Mouse (Mus musculus) frontal cortex, adult (tissue): ENCODE measurements at regions not wholly inside any gene's neighbourhood (a gene's known extent, or its start where the extent isn't known, plus 50 kb on each side); places are given as distances from the start of the nearest gene placed in this dataset.

ENCODE experiments used
- ATAC-seq: cut with Nextera tagmentation; 2 replicates; pipeline ENCODE4 v1.9.2; 2017; ENCODE audit warnings: mild to moderate bottlenecking, moderate library complexity, mixed read lengths; ENCODE audit not compliant: low TSS enrichment

- ATAC-seq, result peak; percentile 88
Observed at GRCm38 (mm10) chr3:80255304-80255703, 371.0 kb downstream of the Fam198b start.

DNA sequence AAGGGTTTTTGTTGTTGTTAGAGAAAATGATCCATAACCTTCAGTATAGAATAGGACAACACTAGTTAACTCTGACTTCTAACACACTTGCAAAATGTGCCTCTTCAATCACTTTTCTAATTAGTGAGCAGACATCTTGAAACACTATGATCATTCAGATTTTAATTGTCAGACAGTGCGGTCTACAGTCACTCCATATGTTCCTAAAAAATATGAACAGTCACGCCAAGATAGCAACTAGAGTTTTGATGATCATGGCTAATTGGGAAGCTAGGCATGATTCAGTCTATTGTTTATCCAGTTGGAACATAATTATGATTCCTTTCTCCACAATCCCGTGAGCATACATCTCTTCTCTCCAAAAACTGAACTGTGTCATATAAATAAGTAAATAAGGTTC lies 372.1 kb downstream of the Fam198b start:
- no peak for ATAC-seq

GRCm38 (mm10) chr3:80263095-80263494 lies 378.8 kb downstream of the Fam198b start:
- ATAC-seq, result no peak

- no peak for ATAC-seq
Observed at GRCm38 (mm10) chr3:80284656-80285055, 400.3 kb downstream of the Fam198b start.

DNA sequence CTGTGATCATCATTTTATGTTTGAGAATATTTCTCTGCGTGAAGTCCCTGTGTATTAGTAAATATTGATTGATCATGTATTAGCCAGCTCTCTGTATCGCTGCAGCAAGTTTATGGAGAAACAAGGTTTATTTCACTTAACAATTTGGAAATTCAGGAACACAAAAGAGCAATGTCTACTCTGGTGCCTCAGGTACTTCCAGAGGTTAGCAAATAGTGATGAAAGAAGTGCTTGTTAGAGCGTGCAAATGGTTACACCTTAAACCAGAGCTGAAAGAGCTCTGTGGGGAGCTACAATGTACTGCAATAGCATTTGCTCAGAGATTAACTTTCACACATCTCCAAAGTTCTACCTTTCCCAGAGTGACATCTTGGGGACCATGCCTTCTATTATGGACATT lies 400.9 kb downstream of the Fam198b start:
- ATAC-seq, result no peak

DNA sequence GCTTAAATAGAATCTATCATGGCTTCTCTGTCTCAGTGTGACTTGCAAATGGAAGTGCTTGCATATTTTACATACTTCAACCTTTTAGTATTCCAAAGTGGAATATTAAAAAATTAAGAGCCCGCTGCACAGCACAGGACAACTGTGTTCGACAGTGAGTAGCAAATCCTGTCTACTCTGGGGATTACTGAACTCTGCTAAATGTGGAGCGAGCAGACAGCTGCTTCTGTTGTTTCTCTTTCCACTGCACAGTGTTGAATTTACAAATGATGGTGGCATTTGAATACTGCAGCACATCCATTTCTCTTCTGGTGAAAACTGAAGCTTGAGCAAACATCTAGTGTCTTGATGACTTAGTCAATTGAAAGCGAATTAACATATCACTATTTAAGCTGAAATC lies 409.2 kb downstream of the Fam198b start:
- ATAC-seq, result peak; percentile 83

GRCm38 (mm10) chr3:80307632-80308031 lies 423.3 kb downstream of the Fam198b start:
- peak; percentile 36; the same call in 1 of the 2 replicates for ATAC-seq

GRCm38 (mm10) chr3:80309931-80310330 lies 425.6 kb downstream of the Fam198b start:
- ATAC-seq, result no peak

GRCm38 (mm10) chr3:80311689-80312088 lies 427.4 kb downstream of the Fam198b start:
- no peak for ATAC-seq

- no peak for ATAC-seq
Observed at GRCm38 (mm10) chr3:80322291-80322690, 438.0 kb downstream of the Fam198b start.

DNA sequence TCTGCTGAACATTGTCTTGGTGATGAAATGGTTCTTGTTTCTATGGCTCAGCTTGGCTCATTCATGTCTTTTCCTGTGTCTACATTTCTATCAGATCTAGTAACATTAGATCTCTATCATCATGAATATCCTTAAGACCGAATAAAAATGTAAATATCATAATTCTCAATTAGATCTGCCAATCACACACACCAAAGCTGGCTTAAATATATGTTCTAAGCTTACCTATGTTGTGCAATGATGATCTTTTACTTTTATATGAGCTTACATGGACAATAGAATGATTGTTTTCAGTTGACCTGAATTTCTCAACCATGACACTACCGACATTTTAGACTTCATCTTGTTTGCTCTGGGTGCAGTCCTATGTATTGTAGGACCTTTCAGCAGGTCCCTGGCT lies 440.4 kb downstream of the Fam198b start:
- ATAC-seq, result no peak

DNA sequence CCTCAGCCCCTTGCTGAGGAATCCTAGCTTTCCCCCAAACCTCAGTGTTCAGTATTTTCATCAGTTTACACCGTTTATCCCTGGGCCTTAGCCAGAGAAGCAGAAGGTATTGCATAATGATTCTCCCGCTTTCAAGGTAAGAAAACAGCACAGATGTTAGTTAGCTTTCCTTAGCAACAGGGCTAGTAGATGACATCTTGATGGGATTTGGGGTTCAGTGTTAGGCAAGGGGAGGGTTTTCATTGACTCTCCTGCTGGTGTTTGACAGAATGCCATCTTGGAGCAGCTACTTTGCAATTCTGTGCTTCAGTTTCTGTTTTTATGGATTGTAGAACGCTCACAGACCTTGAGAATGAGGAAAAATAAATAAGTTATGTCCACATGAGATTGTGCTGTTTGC lies 447.4 kb downstream of the Fam198b start:
- ATAC-seq, result peak; percentile 36

DNA sequence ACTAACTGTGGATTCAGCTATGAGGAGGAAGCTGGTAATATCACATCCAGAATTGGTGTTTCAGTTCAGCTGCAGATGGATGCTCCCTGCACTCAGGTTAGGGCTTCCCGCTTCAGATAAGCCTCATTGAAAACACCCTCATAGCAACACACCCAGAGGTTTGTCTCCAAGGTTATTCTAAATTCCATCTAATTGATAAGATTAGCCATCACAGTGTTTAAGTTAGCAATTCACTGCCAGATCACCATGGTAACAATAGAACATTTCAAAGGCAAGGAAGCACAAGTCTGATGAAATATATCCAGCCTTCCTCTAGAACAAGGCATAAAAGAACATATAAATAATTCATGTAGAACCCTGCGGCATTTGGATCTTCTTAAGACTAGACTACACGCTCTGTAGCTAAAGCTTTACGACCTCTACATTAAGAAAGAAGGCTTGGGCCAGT lies 450.1 kb downstream of the Fam198b start:
- ATAC-seq, result peak; percentile 87

DNA sequence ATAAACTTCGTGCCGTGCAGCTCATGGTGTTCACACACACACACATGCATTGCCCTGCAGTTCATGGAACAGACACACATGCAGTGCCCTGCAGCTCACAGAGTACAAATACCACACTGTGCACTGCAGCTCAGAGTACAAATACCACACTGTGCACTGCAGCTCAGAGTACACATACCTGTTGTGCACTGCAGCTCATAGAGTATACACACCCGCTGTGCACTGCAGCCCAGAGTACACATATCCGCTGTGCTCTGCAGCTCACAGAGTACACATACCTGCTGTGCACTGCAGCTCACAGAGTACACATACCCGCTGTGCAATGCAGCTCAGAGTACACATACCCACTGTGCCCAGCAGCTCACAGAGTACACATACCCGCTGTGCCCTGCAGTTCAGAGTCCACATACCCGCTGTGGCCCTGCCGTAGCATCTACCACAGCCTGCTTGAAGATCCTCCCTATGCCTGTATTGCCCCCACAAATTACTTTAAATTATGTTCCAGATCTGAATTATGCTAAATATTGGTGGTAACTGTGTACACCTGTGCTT lies 451.9 kb downstream of the Fam198b start:
- no peak for ATAC-seq

GRCm38 (mm10) chr3:80367972-80368371 lies 434.7 kb downstream of the Gria2 start:
- ATAC-seq, result no peak

GRCm38 (mm10) chr3:80369214-80369941 lies 433.3 kb downstream of the Gria2 start:
- ATAC-seq, result peak; percentile 85

GRCm38 (mm10) chr3:80372436-80372835 lies 430.2 kb downstream of the Gria2 start:
- ATAC-seq, result no peak

GRCm38 (mm10) chr3:80385986-80386385 lies 416.6 kb downstream of the Gria2 start:
- ATAC-seq, result no peak

- no peak for ATAC-seq
Observed at GRCm38 (mm10) chr3:80396240-80396639, 406.4 kb downstream of the Gria2 start.

GRCm38 (mm10) chr3:80420453-80420852 lies 382.2 kb downstream of the Gria2 start:
- ATAC-seq, result no peak

GRCm38 (mm10) chr3:80421461-80421860 lies 381.2 kb downstream of the Gria2 start:
- ATAC-seq, result peak; percentile 50

- peak; percentile 98 for ATAC-seq
Observed at GRCm38 (mm10) chr3:80422106-80422505, 380.5 kb downstream of the Gria2 start.

- ATAC-seq, result peak; percentile 39
Observed at GRCm38 (mm10) chr3:80422646-80423045, 380.0 kb downstream of the Gria2 start.
